In genomic region chr3:145838281-145838680, GRCm38 (mm10) we compare ENCODE assay signal across 17 mouse cellular contexts.
"Had no signal": no experiment of that assay in that cellular context is flagged by ENCODE, and none has a peak within 500 bp of the region (broad histone marks: within the 10 kb centered on the region; RNA-seq: fewer than 3 reads in every experiment).

No protein-coding gene starts in this region.

- H3K27me3 ChIP-seq: limb, embryonic 13.5 days; liver, embryonic 12.5 days; liver, embryonic 15.5 days; lung, embryonic 15.5 days had no signal

- DNase-seq: kidney, postnatal 14 days; kidney, postnatal 4 days; liver; lung, adult 18-20 months; lung, postnatal 10 days; lung, postnatal 36 days; thymus, adult 18-20 months; thymus, postnatal 36 days had no signal

- H3K36me3 ChIP-seq: limb, embryonic 10.5 days; limb, embryonic 13.5 days; liver, embryonic 12.5 days; liver, embryonic 15.5 days; lung, embryonic 15.5 days; midbrain, embryonic 10.5 days; midbrain, embryonic 13.5 days had no signal

- ATAC-seq: liver, embryonic 12.5 days; midbrain, embryonic 13.5 days; midbrain, embryonic 16.5 days had no signal

- H3K4me3 ChIP-seq: limb, embryonic 10.5 days; limb, embryonic 13.5 days; liver, embryonic 12.5 days; liver, embryonic 15.5 days; lung, embryonic 15.5 days; megakaryocyte, embryonic 14.5 days; midbrain, embryonic 10.5 days; midbrain, embryonic 13.5 days had no signal
